Mouse (Mus musculus) liver, embryonic 14.5 days (tissue): ENCODE results near the gene I830077J02Rik.

Source experiments
- CTCF ChIP-seq: IDR thresholded peaks from 2 replicates; pipeline ENCODE4 v1.5.1; 2016; ENCODE audit warnings: antibody characterized with exemption, low read depth, control low read depth
- EP300 ChIP-seq: IDR thresholded peaks from 2 replicates; pipeline ENCODE4 v1.6.1; 2016; ENCODE audit warnings: antibody characterized with exemption, low read depth

GRCm38 (mm10) chr3:105892572-105893495 is 39.6 kb downstream of the I830077J02Rik start:
- TF ChIP-seq CTCF (no peak), EP300 (peak; percentile 11; the same call in 1 of the 2 replicates)
